Mouse (Mus musculus) neural tube, embryonic 13.5 days (tissue): ENCODE data around the gene Tefm. TPM values are rescaled to one million over a fixed set of nuclear protein-coding genes. Genes with fewer than 3 reads are reported as not detected.
"Not testable (repeated sequence)": the region's sequence is repeated elsewhere in the genome, so short reads cannot be mapped to it uniquely, and the experiment has no call there.

Source experiments
- ATAC-seq: fragments of 200-750 bp; cut with Nextera tagmentation; 2 replicates; pipeline ENCODE4 v1.8.0; 2017; ENCODE audit warnings: low read depth, mild to moderate bottlenecking, moderate TSS enrichment, moderate library complexity
- H3K27ac ChIP-seq: fragments of 300-500 bp; sonication (generic); replicated peaks from 2 replicates; pipeline ENCODE4 v1.5.1; 2015; ENCODE audit warnings: moderate library complexity, mild to moderate bottlenecking, inconsistent platforms
- H3K27me3 ChIP-seq: fragments of 300-500 bp; sonication (generic); 2 replicates; pipeline ENCODE4 v1.6.1; 2015; ENCODE audit warnings: mild to moderate bottlenecking, inconsistent platforms
- H3K36me3 ChIP-seq: fragments of 300-500 bp; sonication (generic); 2 replicates; pipeline ENCODE4 v1.6.1; 2015; ENCODE audit warnings: mild to moderate bottlenecking, inconsistent platforms
- H3K4me1 ChIP-seq: fragments of 300-500 bp; sonication (generic); replicated peaks from 2 replicates; pipeline ENCODE4 v1.6.1; 2015; ENCODE audit warnings: inconsistent platforms
- H3K4me2 ChIP-seq: fragments of 300-500 bp; sonication (generic); 2 replicates; pipeline ENCODE4 v1.6.1; 2015; ENCODE audit warnings: inconsistent platforms, mild to moderate bottlenecking, moderate library complexity
- H3K4me3 ChIP-seq: fragments of 300-500 bp; sonication (generic); 2 replicates; pipeline ENCODE4 v1.5.1; 2015; ENCODE audit warnings: mild to moderate bottlenecking, inconsistent platforms
- H3K9ac ChIP-seq: fragments of 300-500 bp; sonication (generic); 2 replicates; pipeline ENCODE4 v1.6.1; 2015; ENCODE audit warnings: moderate library complexity, mild to moderate bottlenecking, inconsistent platforms
- H3K9me3 ChIP-seq: fragments of 300-500 bp; sonication (generic); 2 replicates; pipeline ENCODE4 v1.6.1; 2016; ENCODE audit warnings: inconsistent platforms
- WGBS: fragments of 180-500 bp; shearing (Covaris S2); methylation state at CpG from one replicate; pipeline ENCODE4 v1.1.7; 2015; 5-methylcytosine and 5-hydroxymethylcytosine counted together
- polyA plus RNA-seq: library from polyadenylated mRNA; unstranded; fragments of >200 nt; fragmentation: Nextera tagmentation; extraction: Ambion mirVana; gene quantifications from 2 replicates; pipeline ENCODE4 v1.2.1, GENCODE M21; 2015

The Tefm gene
- 26.6 and 27.2 TPM in 2 replicates for polyA plus RNA-seq

DNA sequence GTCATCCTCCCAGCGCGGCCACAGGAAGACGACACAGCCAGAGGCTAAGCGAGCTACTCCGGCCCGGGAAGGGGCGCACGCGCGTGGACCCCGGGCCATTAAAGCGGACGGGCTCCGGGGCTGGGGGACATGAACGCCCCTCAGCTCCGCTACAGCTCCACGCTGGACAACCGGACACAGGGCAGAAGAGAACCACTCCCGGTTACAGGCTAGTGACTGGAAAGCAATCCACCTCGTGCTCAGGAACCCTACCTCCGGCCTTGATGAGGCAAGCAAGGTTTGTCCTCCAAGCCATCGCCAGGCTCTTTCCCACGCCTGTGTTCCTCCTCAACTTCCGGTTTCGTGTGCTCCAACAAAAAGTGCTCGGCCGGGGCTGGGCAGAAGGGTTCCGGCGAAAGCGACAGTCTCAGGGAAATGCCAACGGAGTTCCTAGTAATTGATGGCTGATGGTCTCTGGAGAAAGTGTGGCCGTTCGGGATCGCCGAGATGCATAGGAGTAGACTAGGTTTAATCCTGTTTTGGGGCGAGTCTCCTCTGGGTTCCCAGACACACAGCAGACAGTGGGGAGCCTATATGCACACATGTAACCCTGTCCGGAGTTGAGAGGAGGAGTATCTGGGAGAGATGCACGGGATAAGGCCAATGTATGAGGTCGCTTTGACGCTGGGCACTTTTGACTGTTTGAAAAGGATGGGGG, at the start of gene Tefm:
Gene Tefm (minus strand): TSS at position 351 of the 697 bp plus-strand sequence.
- Histone ChIP-seq H3K9ac (peak within 1 kb of the TSS; percentile 89), H3K4me3 (peak within 1 kb of the TSS; percentile 87), H3K9me3 (no peaks in the 10 kb centered on the region), H3K4me1 (peaks cover 26% of the 10 kb centered on the region), H3K27ac (peak within 1 kb of the TSS; percentile 92), H3K27me3 (no peaks in the 10 kb centered on the region), H3K36me3 (peaks cover 17% of the 10 kb centered on the region), H3K4me2 (peak within 1 kb of the TSS; percentile 81)
- WGBS: under 1% methylated on average over 40 of the region's 40 CpGs
- peak; percentile 94 for ATAC-seq

DNA sequence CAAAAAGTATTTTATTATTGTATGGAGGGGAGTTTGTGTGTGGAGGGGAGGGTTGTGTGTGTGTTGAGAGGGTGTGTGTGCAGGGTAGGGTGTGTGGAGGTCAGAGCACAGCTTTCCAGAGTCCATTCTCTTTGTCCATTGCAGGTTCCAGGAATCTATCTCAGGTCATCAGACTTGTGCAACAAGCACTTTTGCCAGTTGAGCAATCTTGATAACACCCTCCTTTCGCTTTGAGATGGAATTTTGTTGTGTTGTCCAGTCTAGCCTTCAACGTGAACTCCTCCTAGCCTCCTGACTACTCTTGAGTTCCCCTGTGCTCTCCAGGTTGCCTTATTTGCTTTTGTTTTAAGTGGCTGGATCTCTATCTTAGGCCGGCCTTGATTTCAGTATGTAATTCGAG, 48.3 kb upstream of the Tefm start:
- H3K27me3 ChIP-seq: no peaks in the 10 kb centered on the region
- H3K4me3 ChIP-seq: no peak overlapping the region
- no peaks in the 10 kb centered on the region for H3K9me3 ChIP-seq
- ATAC-seq: no peak
- no peak overlapping the region for H3K9ac ChIP-seq
- H3K4me2 ChIP-seq: no peak overlapping the region
- 75% methylated on average over 4 of the region's 4 CpGs for WGBS
- peaks cover 6% of the 10 kb centered on the region; the same call in 1 of the 2 replicates for H3K36me3 ChIP-seq
- no peak overlapping the region for H3K27ac ChIP-seq
- no peaks in the 10 kb centered on the region for H3K4me1 ChIP-seq

DNA sequence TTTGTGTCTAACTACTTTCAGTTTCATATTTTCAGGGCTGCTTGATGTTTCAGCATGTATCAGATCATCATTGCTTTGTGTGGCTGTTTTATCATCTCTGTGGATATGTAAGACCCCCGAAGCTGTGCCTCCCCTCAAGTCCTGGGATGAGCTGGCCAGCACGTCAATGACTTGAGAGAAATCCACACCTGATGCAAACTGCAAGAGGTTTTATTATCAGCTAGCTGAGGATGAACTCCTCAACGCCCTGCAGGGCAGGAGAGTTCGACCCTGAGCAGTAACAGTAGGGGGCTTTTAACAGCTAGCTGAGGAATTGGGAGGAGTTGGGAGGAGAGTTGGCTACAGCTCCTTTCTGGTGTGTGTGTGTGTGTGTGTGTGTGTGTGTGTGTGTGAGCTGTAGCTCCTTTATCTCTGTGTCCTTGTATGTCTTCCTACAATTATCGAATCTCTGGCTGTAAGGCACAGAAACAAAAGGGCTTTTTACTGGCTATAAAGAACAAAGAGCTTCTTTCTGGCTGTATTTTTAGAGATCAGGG, 43.5 kb upstream of the Tefm start:
- H3K27ac ChIP-seq, H3K4me2 ChIP-seq, H3K27me3 ChIP-seq, H3K9me3 ChIP-seq, ATAC-seq, H3K9ac ChIP-seq, H3K4me3 ChIP-seq, H3K36me3 ChIP-seq: not testable (repeated sequence)
- 47% methylated on average over 5 of the region's 5 CpGs for WGBS
- 0 out of 2 replicates have a peak, but pooled peaks cover 12% of the 10 kb centered on the region for H3K4me1 ChIP-seq

DNA sequence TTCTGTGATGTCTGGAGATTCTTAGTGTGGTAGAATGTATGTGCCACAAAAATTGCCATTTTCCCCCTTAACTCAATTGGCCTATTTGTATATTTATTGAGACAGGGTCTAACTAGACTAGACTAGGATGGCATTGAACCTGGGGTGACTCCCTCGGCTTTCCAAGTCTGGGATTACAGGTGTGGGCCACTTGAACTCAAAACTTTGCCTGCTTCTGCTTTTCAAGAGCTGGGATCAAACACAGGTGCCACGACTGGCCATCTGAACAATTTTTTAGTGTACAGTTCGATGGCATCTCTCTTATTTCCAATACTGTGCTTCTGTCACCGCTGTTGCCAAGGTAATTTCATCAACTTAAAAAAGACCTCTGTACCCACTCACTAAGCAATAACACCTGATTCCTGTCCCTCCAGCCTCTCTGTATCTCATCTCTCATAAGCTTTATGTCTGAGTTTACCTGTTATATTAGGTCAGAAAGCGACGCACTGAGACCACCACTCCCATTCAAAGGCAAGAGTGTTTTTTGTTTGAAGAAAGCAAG, 42.6 kb upstream of the Tefm start:
- no peak overlapping the region for H3K27ac ChIP-seq
- H3K27me3 ChIP-seq: peaks cover 6% of the 10 kb centered on the region; the same call in 1 of the 2 replicates
- H3K4me3 ChIP-seq: peak overlapping the region; percentile 44
- 0 out of 2 replicates have a peak, but pooled peaks cover 12% of the 10 kb centered on the region for H3K4me1 ChIP-seq
- H3K9ac ChIP-seq: peak overlapping the region; percentile 62; the same call in 1 of the 2 replicates
- H3K9me3 ChIP-seq: no peaks in the 10 kb centered on the region
- peak overlapping the region; percentile 57 for H3K4me2 ChIP-seq
- H3K36me3 ChIP-seq: no peaks in the 10 kb centered on the region
- WGBS: 92% methylated on average over 6 of the region's 6 CpGs
- ATAC-seq: no peak

DNA sequence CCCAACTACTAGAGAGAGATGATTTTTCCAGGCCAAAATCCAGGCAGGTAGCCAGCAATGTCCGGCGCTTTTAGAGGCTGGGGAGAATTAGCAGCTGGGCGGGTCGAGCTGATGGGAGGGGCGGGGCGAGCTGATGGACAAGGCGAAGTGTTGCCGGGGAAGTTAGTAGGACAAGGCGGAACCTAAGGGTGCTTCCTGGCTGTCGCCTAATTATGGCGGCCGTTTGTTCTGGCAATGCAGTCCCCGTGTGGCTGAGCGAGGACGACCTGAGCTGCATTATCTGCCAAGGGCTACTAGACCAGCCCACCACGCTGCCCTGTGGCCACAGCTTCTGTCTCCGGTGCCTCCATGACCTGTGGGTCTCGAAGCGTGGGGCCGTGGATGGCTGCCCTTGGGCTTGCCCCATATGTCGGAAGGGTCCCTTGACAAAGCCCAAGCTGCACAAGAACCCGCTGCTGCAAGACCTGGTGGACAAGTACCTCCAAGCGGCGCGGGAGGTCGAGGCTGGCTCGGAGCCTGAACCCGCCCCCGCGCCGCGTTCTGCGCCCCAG, 41.8 kb upstream of the Tefm start, which contains the start of gene Rnf135:
Gene Rnf135 (plus strand): TSS at position 147 of the 551 bp plus-strand sequence.
- Histone ChIP-seq H3K4me3 (peak within 1 kb of the TSS; percentile 44), H3K9ac (peak within 1 kb of the TSS; percentile 62), H3K27me3 (peaks cover 6% of the 10 kb centered on the region; the same call in 1 of the 2 replicates), H3K27ac (0 out of 2 replicates have a peak within 1 kb of the TSS, but pooled peaks have one; percentile 9), H3K9me3 (no peaks in the 10 kb centered on the region), H3K4me2 (peak within 1 kb of the TSS; percentile 57), H3K4me1 (0 out of 2 replicates have a peak, but pooled peaks cover 12% of the 10 kb centered on the region), H3K36me3 (no peaks in the 10 kb centered on the region)
- WGBS: 2% methylated on average over 33 of the region's 33 CpGs
- peak; percentile 75 for ATAC-seq

DNA sequence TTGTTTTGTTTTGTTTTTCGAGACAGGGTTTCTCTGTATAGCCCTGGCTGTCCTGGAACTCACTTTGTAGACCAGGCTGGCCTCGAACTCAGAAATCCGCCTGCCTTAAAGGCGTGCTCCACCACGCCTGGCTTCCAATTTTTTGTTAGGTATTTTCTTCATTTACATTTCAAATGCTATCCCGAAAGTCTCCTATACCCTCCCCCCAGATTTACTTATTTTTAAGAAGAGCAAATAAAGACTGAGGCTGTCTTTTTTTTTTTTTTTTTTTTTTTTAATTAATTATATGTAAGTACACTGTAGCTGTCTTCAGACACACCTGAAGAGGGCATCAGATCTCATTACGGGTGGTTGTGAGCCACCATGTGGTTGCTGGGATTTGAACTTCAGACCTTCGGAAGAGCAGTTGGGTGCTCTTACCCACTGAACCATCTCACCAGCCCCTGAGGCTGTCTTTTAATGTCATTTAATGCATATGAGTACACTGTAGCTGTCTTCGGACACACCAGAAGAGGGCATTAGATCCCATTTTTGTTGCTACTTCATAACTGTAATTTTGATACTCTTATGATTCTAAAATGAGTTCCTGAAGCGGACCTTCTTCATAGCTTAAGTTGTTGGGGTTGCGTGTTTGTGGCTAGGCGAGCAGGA, 41.2 kb upstream of the Tefm start:
- H3K4me2 ChIP-seq: peak overlapping the region; percentile 57
- not testable (repeated sequence) for H3K36me3 ChIP-seq, H3K9me3 ChIP-seq, H3K27ac ChIP-seq, H3K27me3 ChIP-seq
- WGBS: 46% methylated on average over 12 of the region's 12 CpGs
- peak overlapping the region; percentile 62 for H3K9ac ChIP-seq
- H3K4me1 ChIP-seq: 0 out of 2 replicates have a peak, but pooled peaks cover 12% of the 10 kb centered on the region
- peak; percentile 40; the same call in 1 of the 2 replicates for ATAC-seq
- peak overlapping the region; percentile 44 for H3K4me3 ChIP-seq

DNA sequence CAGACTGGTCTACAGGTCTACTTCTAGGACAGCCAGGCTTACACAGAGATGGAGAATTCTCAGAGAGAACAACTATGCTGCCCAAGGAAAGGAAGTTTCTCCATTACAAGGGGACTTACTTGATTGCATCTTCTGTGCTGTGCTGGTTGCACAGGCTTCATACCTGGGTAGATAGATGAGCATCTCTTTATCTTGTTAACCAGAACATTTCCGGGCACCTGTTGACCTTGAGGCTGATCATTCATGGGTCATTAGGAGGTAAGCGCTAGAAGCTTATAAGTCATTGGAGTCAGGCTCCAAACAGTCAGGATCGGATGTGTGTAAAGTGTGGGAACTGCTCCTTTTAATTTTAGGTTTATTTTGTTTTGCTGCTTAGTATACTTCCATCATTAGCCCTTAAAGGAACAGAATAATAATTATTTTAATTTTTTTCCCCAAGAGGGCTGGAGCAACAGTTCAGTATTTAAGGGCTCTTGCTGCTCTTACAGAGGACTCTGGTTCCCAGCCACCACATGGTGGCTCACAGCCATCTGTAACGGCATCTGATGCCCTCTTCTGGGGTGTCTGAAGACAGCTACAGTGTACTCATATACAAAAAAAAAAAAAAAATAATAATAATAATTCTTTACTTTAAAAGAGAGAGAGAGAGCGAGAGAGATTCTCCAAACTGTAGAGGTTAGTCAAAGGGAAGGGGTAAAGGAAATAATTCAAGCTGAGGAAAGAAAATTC, 39.2 kb upstream of the Tefm start:
- ATAC-seq: no peak
- H3K9me3 ChIP-seq: no peaks in the 10 kb centered on the region
- H3K4me2 ChIP-seq: no peak overlapping the region
- no peak overlapping the region for H3K4me3 ChIP-seq
- 0 out of 2 replicates have a peak, but pooled peaks cover 12% of the 10 kb centered on the region for H3K4me1 ChIP-seq
- WGBS: 75% methylated on average over 5 of the region's 5 CpGs
- H3K27me3 ChIP-seq: peaks cover 6% of the 10 kb centered on the region; the same call in 1 of the 2 replicates
- no peak overlapping the region for H3K9ac ChIP-seq
- no peak overlapping the region for H3K27ac ChIP-seq
- no peaks in the 10 kb centered on the region for H3K36me3 ChIP-seq

DNA sequence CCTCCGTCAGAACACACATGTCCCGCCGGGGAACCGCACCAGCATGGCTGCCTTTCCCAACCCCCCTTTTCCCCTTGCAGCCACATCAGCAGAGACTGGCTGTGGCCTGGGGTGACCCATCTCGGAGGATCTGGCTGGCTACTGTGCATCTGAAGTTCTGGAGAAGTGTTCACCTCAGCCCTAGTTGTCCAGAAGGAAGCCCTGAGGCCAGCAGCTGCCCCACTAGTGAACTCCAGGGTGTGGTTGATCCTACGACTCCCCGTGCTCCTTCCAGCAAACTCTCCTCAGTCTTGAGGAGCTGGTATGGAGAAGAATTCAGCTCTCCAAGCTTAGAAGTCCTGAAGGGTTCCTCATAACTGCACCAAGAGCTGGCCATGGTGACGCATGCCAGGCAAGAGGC, 36.3 kb upstream of the Tefm start:
- Histone ChIP-seq H3K4me1 (0 out of 2 replicates have a peak, but pooled peaks cover under 1% of the 10 kb centered on the region), H3K9me3 (no peaks in the 10 kb centered on the region), H3K27me3 (peaks cover 6% of the 10 kb centered on the region; the same call in 1 of the 2 replicates), H3K36me3 (no peaks in the 10 kb centered on the region), H3K27ac (no peak overlapping the region), H3K9ac (no peak overlapping the region), H3K4me2 (no peak overlapping the region), H3K4me3 (no peak overlapping the region)
- WGBS: 87% methylated on average over 8 of the region's 8 CpGs
- no peak for ATAC-seq

DNA sequence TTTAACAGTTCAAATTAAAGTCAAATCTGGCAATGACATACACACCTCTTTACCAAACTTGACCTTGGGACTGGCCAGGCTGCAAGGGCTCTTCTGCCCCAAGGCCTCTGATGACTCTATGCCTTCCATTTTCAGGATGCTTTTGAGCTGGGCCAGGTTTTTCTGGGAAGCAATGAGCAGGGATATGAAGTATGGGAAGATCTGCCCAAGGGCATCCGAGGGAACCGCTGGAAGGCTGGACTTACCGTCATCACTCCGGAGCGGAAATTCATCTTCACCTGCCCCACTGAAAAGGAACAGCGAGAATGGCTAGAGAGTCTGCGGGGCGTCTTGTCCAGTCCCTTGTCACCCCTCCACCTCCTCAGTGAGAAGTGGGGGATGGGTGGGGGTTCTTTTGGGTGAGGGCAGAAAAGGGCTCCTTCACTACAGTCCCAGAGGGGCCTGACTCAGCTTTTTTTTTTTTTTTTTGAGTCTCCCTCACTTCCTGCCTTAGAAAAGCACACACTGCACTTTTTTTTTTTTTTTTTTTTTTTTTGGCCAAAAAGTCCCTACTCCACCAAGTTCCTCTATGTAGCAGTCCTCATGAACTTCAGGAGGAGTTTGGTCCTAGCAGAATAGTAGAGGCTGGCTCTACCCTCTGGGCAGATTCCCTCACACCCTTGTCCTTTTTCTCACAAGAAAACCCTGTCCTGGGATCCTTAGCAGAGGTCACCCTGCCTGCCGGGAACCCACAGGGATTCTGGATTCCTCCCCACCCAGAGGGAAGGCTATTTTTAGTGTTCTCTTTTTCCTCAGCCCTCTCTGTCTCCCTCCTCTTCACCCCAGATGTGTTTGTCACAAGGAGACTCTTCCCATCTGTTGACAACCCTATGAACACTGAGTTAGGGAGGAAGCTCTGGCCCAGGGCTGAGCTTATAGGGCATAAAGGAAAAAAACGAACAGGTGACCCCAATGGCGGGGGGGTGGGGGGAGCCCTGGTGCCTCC, 35.2 kb upstream of the Tefm start:
- 81% methylated on average over 11 of the region's 11 CpGs for WGBS
- Histone ChIP-seq H3K27ac (no peak overlapping the region), H3K36me3 (no peaks in the 10 kb centered on the region), H3K4me2 (no peak overlapping the region), H3K4me1 (no peaks in the 10 kb centered on the region), H3K27me3 (peaks cover 6% of the 10 kb centered on the region; the same call in 1 of the 2 replicates), H3K9me3 (no peaks in the 10 kb centered on the region), H3K9ac (no peak overlapping the region), H3K4me3 (no peak overlapping the region)
- ATAC-seq: no peak

DNA sequence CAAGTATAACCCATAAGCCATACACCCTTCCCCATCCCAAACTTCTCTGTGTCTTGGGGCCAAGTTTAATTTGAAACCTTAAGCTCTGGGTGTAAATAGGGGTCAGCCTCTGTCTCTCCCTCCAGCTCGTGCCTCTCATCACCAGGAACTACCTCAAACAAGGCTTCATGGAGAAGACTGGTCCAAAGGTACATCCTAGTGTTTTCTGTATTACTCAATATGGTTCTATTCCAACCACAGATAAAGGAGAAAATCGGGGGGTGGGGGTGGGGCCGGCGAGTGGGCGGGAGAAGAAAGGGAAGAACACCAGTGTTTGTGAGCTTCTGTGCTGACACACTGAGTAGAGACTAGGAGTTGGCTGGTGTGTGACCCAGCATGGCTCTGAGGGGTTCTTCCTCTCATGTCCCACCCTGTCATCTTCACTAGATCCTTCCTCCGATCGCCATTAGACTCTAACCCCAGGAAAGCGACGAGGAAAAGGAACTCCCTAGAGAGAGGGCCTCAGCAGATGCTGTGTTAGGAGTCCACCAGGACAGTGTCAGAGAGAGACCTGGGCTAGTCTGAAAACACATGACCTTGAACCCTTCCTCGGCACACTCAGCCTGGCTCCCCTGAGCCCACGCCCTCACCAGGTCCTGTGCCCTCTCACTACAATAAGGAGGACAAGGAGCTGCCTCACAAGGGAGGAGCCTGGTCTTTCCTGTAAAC, 32.1 kb upstream of the Tefm start:
- H3K4me3 ChIP-seq: no peak overlapping the region
- no peaks in the 10 kb centered on the region for H3K36me3 ChIP-seq
- H3K9ac ChIP-seq: no peak overlapping the region
- no peak overlapping the region for H3K27ac ChIP-seq
- no peaks in the 10 kb centered on the region for H3K27me3 ChIP-seq
- no peak overlapping the region for H3K4me2 ChIP-seq
- no peaks in the 10 kb centered on the region for H3K4me1 ChIP-seq
- WGBS: 78% methylated on average over 11 of the region's 11 CpGs
- no peaks in the 10 kb centered on the region for H3K9me3 ChIP-seq
- ATAC-seq: no peak
